Mouse (Mus musculus) mouse embryonic stem cell (cell line): ENCODE results near the gene Rpp40.

Experiments used
- in situ Hi-C, 2 experiments: fragments of 300-500 bp; cut with MboI; formaldehyde crosslinking; loops; 1 replicate in 1 of 2; 3 replicates in 1 of 2; pipeline ENCODE4 v1.14.3; 2019 to 2020; ENCODE audit warnings: low sequenced_read_pairs in 2 of 2, low pct_unique_long_range_greater_than_20kb in 1 of 2, mixed read lengths in 1 of 2; ENCODE audit not compliant: unreplicated experiment in 1 of 2

Rpp40 gene

DNA sequence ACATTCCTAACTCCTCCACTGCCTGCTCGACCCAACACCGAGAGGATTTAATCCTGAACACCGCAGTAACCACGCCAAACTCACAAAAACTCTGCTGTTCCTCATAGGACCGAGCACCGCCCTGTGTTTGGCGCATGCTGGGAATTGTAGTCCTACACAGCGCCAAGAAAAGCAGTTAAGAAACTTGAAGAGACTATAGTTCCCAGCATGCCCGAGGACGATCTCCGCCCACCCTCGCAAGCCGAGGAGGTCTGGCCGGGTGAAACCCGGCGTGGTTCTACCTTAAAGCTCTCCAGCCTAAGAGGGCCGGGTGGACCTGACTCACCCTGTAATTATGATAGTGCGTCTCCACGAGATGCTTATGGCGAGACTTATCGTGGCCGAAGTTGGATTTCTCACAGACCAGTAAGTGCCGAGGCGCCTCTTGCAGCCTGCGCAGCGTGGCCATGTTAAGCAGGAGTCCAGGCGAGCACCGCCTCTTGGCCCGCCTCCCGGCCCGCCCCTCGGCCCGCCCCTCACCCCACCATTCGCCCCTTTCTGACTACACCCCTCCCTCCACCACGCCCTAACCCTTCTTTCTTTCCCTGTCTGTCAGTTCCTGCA, at the start of gene Rpp40:
Gene Rpp40, minus strand, starts transcription at position 481 of the 603 bp plus-strand sequence.
- in situ Hi-C loops = no loop called here

DNA sequence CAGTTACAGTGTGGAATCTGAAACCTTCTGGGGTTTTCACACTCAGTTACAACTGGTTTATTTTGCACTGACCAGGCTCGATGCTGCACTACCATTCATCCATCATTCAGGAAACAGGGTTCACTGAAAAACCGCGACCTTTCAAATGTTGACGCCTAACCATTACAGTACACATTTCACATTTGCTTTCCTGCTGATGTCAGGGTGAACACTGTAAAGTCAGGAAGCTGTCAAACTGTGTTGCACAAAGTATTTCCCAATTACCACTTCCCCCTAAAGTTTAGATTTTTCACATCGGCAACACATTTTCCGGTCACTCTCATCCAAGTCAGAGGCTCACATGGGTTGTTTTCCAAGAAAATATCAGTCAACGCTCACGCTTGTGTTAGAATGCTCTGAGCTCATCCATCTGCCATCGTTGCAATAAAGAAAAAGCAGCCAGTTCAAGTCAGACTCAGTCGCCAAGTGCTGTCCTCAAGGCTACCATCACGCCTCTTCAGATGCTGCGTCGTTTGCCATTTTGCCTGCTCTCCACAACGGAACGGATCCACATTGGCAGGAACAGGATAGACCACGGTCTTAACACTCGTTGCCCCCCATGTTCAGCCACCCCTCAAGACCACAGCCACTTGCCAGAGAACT, 43.8 kb upstream of the Rpp40 start:
- in situ Hi-C loops = loop anchor here in 1 of 2 experiments (25.0 kb wide), 1 partner anchor 863 kb away; no protein-coding TSS in a partner anchor

GRCm38 (mm10) chr13:35947354-35948000, 41.3 kb upstream of the Rpp40 start:
- in situ Hi-C loops = loop anchor here in 1 of 2 experiments (25.0 kb wide), 1 partner anchor 860 kb away; no protein-coding TSS in a partner anchor

- in situ Hi-C loops = loop anchor here in 1 of 2 experiments (25.0 kb wide), 1 partner anchor 860 kb away; no protein-coding TSS in a partner anchor
Observed at GRCm38 (mm10) chr13:35946659-35947353, 40.6 kb upstream of the Rpp40 start.

GRCm38 (mm10) chr13:35940934-35941333, 34.8 kb upstream of the Rpp40 start:
- in situ Hi-C loops = loop anchor here in 1 of 2 experiments (25.0 kb wide), 1 partner anchor 854 kb away; no protein-coding TSS in a partner anchor

DNA sequence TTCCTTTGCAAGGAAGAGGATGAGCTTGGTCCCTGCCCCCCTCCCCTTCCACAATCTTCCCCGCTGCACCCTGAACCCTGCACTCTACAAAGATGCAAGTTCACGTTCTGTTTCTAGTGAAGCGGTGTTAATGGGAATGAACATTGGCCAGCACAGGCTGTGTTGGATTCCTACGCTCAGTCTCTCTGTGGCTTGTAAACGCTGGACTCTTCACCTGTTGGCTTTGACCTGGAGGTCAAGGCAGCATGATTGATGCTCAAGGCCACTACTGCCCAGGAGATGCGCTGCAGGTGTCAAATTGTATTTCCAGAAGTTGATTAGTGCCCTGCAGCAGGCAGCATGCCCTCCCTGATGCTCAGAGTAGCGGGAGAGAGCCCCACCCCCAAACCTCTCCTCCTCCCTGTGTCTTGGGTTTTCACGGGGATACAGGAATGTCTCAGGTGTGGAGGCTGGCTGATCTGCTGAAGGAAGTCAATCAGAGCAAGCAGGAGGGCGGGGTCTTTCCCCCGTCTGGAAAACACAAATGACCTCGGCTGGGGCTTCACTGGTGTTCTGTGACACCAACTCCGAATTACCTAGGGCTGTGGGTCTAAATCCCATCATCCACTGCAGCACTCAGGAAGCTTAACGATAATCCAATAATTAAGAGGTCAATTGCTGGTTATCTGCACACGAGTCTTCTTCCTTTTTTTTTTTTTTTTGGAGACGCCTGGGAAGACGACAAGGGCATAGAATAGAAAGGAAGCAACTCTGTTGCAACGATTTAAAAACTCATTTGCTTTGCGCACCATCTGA, 33.9 kb upstream of the Rpp40 start:
- in situ Hi-C loops = loop anchor here in 1 of 2 experiments (25.0 kb wide), 1 partner anchor 853 kb away; no protein-coding TSS in a partner anchor

DNA sequence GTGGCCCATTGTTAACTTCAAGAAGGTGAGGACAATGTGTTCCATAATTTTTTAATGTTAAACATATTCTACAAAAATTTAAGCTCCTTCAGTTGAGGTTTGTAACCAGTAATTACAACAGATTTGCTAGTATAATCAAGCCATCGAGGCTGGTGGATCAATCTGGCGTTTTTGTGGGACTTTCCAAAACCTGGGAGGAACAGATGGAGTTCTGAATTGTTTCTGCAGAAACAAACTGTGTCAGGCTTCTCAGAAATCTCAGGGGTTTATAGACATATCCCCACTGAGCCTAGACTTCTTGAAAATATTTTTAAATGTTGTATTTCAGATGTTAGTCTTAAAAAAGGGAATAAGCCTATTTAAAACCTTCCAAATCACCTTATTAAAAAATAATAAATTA, 31.8 kb upstream of the Rpp40 start:
- in situ Hi-C loops = loop anchor here in 1 of 2 experiments (25.0 kb wide), 1 partner anchor 851 kb away; no protein-coding TSS in a partner anchor

DNA sequence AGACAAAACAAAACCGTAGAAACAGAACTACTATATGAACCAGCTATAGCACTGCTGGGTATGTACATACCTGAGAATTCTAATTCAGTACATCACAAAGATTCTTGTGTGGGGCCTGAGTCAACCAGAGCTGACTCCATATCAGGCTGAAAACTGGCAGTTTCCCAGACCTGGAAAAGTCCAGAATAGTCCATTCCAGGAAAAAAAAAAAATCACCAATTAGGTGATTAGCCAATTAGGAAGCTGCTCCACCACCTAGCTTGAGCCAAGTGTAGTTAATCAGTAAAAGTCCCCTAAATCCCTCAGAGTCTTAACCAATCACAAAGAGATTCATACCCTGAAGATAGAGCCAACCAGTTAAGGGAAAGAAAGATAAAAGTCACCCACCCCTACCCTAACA, 5.3 kb upstream of the Rpp40 start:
- in situ Hi-C loops = no loop called here

GRCm38 (mm10) chr13:35905378-35905777, 781 bp downstream of the Rpp40 start:
- in situ Hi-C loops = no loop called here

DNA sequence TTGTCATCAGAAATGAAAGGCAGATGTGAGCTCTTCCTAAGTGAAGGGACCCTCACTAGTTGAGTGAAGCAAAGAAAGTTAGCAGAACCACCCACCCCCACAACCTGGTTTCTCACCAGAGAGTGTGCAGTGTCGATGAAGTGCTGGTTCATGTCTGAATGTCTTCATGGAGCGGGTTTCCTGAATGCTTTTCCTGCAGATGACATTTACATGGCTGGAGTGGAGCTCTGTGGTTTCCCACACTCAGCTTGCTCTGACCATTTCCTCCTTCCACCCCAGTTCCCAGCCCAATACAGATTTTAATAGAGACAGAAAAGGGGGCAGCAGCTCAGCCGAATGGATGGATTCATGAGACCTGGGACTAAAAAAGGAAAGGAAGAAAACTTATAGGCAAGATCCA, 13.3 kb downstream of the Rpp40 start:
- in situ Hi-C loops = no loop called here

- in situ Hi-C loops = no loop called here
Observed at GRCm38 (mm10) chr13:35886121-35886725, 19.9 kb downstream of the Rpp40 start.

GRCm38 (mm10) chr13:35880555-35881046, 25.6 kb downstream of the Rpp40 start:
- in situ Hi-C loops = no loop called here

DNA sequence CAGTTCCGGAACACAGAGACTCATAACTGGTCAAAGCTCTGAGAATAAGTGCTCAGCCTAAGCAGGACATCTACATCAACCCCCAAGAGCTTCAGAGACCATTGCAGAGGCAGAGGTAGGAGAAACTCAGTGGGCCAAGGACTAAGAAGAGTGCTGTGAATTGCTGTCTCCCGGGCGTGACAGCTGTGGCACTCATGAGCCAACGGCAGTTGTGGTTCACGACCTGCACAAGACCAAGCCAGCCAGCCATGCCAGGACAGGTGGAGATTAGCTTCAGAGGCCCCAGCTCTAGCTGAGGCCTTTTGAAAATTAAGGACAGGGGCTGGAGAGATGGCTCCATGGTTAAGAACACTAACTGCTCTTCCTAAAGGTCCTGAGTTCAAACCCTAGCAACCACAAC, 26.6 kb downstream of the Rpp40 start:
- in situ Hi-C loops = no loop called here

DNA sequence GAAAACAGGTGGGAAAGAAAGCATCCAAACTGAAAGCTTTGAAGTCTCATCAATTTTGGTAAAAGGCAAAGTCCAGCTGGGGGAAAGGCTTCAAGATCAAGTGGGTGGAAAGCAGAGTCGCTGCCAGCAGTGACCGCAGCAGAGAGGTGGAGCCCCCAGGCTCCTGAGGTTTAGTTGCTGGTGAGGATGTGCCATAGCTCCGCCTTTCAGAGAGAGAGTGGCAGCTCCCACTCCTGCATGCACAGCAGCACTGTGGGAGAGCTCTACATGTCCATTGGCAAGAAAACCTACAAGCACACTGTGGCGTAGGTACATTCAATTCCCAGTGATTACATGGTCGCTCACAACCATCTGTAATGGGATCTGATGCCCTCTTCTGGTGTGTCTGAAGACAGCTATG, 27.1 kb downstream of the Rpp40 start:
- in situ Hi-C loops = no loop called here

DNA sequence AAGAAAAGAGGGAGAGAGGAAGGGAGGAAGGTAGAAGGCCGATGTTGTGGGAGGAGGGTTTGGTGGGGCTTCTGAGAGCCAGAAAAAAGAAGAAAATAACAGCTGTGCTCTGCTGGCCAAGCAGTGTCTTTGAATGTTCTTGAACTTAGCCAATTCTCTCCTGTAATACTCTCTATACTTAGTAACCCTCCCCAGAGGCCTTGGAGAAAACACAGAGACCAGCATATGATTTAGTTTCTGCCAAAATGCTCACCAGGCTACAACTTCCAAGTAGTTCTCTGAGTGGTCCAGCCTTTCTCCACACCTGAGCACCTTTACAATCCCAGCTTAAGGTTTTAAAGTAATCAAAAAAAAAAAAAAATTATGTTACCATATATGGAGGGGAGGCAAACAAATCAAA, 27.9 kb downstream of the Rpp40 start:
- in situ Hi-C loops = no loop called here

- in situ Hi-C loops = no loop called here
Observed at GRCm38 (mm10) chr13:35875396-35875795, 30.8 kb downstream of the Rpp40 start.

DNA sequence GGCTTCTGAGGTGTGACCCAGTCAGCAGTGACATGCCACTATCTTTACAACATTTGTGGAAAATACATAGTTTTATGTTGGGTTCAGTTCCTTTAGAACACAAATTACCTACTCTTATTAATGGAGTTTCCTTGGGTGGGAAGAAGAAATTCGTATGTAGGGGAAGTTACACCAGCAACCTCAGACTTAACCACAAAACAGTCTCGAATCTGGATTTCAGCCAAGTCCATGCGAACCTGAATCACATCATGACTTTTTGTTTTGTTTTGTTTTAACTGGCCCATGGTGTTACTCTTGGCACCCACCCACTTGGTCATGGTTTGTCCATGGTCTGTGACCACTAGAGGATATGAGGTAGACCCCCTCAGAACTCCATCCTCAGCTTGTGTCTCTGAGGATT, 35.1 kb downstream of the Rpp40 start:
- in situ Hi-C loops = no loop called here

DNA sequence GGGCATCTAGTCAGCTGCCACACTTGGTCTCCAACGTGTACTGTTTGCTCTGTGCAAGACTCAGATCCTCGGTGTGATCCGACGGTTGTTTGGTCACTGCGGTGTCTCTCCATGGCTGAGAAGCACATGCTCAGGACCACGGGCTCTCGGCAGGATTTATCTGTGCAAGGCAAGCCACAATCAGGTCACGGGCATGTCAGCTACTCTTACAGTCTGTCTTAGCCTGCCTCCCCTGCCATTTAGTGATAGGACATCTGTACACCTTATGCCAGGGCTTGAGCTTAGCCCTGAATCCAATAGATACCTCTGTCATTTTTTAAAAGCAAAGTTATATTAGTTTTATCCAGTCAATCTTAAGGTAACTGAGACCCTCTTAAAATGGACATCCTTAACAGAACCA, 35.5 kb downstream of the Rpp40 start:
- in situ Hi-C loops = no loop called here
